Mouse (Mus musculus): ENCODE results near the gene Cdc14a.
A peak's percentile ranks its signal among the peaks of the same experiment; 100 is the strongest.

Gene Cdc14a

DNA sequence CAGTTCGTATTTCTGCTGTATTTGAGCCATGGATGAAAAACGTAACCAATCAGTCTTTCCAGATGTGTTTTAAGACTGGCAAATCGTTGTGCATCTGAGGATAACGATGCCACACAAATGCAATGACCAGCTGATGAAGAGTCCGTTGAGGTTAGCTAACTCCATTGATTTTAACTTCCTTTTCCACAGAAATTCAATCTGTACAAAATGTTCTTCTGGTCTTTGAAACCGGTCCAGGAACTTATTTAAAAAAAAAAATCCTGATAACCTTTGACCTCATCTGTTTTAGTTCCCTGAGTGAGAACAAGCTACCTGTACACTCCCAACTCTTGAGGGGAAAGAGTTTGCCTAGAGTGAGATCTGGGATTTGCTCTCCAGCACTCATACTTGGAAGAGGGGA lies 152.2 kb downstream of the Cdc14a start:
- DNase-seq (ENCODE audit: low read depth, low spot score): no peak

- DNase-seq (ENCODE audit: low read depth, low spot score): no peak
Measured at GRCm38 (mm10) chr3:116267036-116267654, 156.7 kb downstream of the Cdc14a start.

- DNase-seq (ENCODE audit: low read depth, low spot score): no peak
Measured at GRCm38 (mm10) chr3:116266360-116266759, 157.5 kb downstream of the Cdc14a start.

DNA sequence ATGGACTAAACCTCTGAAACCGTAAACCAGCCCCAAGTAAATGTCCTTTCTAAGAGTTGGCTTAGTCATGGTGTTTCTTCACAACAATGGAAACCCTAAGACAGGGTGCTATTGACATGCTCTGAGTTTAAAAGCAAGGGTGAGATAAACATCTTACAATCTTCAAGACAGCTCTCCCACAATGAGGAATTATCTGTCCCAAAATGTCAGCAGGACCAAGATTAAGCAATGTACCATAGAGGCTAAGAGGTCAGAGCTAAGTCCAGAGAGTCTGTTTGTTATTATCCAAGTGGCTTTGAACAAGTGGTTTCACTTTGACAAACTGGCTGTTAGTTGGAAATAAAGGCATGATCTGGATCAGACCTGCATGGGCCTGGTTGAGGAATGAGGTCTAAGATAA lies 159.9 kb downstream of the Cdc14a start:
- no peak for DNase-seq (ENCODE audit: low read depth, low spot score)

GRCm38 (mm10) chr3:116263061-116263460 lies 160.8 kb downstream of the Cdc14a start:
- DNase-seq (ENCODE audit: low read depth, low spot score): no peak

GRCm38 (mm10) chr3:116256104-116256503 lies 167.7 kb downstream of the Cdc14a start:
- DNase-seq (ENCODE audit: low read depth, low spot score): peak; percentile 16

- DNase-seq (ENCODE audit: low read depth, low spot score): no peak
Measured at GRCm38 (mm10) chr3:116253077-116253531, 170.7 kb downstream of the Cdc14a start, which contains the start of gene Gpr88. Gene Gpr88, minus strand, starts transcription at chr3:116253503.

DNA sequence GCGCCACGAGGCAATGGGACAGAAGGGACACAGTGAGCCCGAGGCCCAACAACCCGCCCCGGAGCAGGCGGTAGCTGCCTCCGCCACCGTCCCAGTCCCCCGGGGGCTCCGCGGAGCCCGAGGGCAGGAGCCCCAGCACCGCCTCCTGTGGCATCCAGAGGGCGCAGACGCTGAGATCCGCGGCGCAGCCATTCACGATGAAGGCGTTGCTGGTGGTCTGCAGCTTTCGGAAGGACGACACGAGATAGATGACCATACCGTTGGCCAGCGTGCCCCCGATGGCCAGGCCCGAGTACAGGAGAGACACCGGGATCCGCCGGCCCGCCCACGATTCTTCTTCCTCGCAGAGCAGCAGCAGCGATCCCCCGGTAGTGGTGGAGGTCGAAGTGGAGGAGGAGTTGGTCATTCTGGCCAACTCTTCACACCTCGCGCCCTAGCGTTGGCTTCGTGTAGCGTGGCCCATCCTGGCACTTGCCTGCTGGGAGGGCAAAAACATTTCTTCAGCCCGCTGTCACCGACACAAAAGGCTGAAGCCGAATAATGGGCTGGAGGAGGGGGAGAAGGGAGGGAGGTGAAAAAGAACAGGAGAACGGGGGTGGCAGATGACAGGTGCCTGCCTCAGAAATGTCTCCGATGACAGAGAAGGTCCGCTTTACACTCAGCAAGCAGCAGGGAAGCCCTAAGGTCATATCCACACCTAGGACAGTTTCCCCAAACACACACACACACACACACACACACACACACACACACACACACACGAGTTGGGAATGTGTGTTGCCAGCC lies 171.4 kb downstream of the Cdc14a start:
- no peak for DNase-seq (ENCODE audit: low read depth, low spot score)

DNA sequence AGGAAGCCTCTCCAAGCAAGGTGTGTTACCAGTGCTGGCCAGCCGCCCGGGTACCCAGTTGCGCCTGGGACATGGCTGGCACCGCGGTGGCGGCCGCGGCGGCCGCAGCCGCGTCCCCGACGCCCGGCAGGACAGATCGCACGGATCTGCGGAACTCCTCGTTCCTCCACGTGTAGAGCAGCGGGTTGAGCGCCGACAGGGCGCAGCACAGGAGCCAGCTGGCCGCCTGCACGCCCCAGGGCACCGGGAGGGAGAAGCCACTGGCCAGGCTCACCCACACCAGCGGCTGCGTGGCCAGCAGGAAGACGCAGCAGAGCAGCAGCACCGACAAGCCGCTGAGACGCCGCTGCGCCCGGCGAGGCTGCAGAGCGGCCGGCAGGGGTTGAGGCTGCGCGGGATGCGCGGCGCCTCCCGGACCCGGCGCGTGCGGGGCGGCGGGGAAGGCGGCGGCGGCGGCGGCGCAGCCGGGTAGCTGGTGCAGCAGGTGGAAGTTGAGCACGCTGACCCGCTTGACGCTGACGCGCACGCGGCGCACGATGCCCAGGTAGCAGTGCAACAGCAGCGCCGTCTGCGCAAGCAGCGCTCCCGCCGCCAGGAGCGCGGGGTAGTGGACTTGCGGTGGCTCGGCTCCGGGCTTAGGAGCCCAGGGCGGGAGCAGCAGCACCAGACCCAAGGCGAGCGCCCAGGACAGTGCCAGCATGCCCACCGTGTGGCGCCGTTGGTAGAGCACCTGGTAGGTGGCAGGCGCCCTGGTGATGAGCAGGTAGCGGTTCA lies 172.2 kb downstream of the Cdc14a start:
- no peak for DNase-seq (ENCODE audit: low read depth, low spot score)

DNA sequence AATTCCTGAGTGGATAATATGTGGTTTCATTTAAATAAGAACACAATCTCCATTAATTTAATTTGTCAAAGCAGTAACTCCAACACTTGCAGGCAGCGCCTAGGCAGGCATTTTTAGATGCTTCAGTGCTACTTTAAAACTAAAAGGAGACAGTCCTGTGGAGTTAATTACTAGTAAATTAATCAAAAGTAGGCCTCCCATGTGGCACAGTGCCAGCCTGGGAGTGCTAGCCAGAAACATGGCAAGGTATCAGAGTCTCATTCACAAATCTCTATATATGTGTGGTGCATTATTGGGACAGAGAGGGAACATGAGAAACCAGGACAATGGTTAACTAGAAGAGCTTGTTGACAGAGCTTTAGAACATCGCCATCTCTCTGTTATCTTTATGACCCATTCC lies 174.8 kb downstream of the Cdc14a start:
- DNase-seq (ENCODE audit: low read depth, low spot score): no peak

DNA sequence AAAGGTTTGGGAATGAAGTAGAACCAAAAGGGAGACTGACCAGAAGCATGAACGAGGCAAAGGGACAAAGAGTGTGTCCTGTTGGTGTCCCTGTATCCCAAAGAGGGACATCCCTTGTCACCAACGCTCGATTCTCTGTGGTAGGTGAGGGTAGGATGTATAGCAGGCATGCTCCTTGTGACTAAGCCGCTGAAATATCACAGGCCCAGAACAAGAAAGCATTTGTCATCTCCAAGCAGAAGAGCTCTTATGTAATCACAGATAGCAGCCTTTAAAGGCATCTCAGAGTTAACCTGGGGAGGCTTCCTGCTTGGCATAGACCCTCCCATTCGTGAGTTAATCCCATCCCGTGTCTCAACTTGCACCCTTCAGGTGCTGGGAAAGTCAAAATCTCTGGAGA lies 179.4 kb downstream of the Cdc14a start:
- DNase-seq (ENCODE audit: low read depth, low spot score): no peak

DNA sequence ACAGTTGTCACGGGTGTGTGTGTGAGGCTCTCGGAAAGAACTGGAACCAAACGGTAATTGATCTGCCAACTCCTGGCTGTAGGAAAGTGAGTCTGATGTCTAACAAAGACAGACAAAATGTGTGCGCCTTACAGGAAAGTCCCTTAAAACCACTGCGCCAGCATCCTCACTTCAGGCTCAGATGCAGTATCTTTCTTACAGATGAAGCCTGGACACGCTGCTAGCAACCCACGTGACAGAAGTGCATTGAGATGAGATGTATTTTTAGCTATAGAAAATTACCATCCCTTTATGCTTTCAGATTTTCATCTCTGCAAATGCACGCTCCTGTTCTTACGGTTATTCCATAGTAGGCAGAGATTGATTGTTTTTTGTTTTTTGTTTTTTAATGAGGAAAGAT lies 181.1 kb downstream of the Cdc14a start:
- DNase-seq (ENCODE audit: low read depth, low spot score): no peak

GRCm38 (mm10) chr3:116237527-116237926 lies 186.3 kb downstream of the Cdc14a start:
- DNase-seq (ENCODE audit: low read depth, low spot score): no peak

- DNase-seq (ENCODE audit: low read depth, low spot score): no peak
Measured at GRCm38 (mm10) chr3:116236856-116237255, 187.0 kb downstream of the Cdc14a start.

- no peak for DNase-seq (ENCODE audit: low read depth, low spot score)
Measured at GRCm38 (mm10) chr3:116233515-116233914, 190.3 kb downstream of the Cdc14a start.

DNA sequence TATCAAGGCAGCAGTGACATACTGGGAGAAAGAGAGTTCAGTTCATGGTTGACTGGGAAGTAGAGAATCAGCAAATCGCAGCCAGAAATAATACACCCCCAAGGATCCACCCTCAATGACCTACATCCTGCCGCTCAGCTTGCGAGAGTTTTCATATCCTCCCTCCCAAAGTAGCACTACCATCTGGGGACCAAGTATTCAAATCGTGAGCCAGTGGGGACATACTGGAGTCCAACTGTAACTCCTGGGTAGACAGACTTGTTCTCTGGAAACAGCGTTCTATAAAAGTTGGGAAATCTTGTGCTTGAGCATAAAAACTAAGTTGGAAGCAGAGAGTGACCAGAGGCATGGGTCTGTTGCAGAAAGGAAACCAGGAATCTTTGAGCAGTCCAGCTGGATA lies 191.1 kb downstream of the Cdc14a start:
- no peak for DNase-seq (ENCODE audit: low read depth, low spot score)

GRCm38 (mm10) chr3:116229336-116229735 lies 194.5 kb downstream of the Cdc14a start:
- no peak for DNase-seq (ENCODE audit: low read depth, low spot score)

- DNase-seq (ENCODE audit: low read depth, low spot score): no peak
Measured at GRCm38 (mm10) chr3:116228360-116229245, 195.2 kb downstream of the Cdc14a start.

DNA sequence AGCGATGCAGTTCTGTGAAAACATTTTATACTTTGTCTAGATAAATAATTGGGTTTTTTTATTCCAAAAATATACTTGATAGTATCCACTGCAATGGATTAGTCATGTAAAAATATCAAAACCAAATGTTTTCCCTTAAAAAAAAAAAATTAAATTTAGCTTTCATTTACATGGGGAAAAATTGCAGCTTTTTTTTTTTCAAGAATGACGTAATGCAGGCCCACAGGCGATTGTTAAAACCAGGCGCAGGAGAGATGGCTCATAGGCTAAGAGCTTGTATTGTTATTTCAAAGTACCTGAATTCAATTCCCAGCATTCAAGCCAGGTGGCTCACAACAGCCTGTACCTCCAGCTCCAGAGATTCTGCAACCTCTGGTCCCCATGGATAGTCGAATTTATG lies 196.4 kb downstream of the Cdc14a start:
- no peak for DNase-seq (ENCODE audit: low read depth, low spot score)

- DNase-seq (ENCODE audit: low read depth, low spot score): no peak
Measured at GRCm38 (mm10) chr3:116226915-116227314, 196.9 kb downstream of the Cdc14a start.
